Mouse (Mus musculus) mesoderm, embryonic 11.5 days (tissue): ENCODE data around the gene Scnm1.
"Not testable (repeated sequence)": the region's sequence is repeated elsewhere in the genome, so short reads cannot be mapped to it uniquely, and the experiment has no call there.

Source experiments
- DNase-seq: peaks from one replicate; pipeline ENCODE4 v3.0.0-alpha.2; 2012; ENCODE audit warnings: low read depth, low spot score

Scnm1 gene

DNA sequence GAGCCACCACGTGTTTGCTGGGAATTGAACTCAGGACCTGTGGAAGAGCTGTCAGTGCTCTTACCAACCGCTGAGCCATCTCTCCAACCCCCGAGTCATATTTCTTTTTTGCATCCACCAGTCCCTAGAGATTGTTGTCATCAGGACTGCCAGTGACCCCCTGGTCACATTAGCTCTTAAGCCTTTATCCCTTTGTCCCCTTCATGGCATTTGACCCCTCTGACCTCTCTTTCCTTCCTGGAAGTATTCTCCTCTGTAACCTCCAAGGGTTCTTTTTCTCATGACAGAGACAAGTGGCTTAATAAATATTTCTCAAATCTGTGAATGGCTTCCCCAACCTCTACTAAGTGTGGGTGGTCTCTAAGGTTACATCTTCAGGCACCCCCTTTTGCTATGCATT lies 14.1 kb upstream of the Scnm1 start:
- peak; percentile 57 for DNase-seq

DNA sequence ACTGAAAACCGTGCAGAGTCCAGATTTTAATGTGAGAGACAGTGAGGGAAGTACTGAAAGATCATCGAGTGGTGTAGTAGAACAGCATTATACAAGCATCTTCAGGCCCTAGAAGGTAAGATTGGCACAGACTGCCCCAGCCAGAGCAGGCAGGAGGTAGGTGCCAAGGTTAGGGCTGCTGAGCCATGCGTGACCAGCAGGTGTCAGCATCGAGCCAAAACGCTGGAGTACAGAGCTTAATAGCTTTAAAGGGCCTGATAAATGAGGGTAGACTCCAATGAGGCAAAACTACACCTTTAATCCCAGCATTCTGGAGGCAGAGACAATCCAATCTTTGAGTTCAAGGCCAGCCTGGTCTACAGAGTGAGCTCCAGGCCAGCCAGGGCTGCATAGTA lies 8.8 kb upstream of the Scnm1 start:
- DNase-seq = peak; percentile 77

DNA sequence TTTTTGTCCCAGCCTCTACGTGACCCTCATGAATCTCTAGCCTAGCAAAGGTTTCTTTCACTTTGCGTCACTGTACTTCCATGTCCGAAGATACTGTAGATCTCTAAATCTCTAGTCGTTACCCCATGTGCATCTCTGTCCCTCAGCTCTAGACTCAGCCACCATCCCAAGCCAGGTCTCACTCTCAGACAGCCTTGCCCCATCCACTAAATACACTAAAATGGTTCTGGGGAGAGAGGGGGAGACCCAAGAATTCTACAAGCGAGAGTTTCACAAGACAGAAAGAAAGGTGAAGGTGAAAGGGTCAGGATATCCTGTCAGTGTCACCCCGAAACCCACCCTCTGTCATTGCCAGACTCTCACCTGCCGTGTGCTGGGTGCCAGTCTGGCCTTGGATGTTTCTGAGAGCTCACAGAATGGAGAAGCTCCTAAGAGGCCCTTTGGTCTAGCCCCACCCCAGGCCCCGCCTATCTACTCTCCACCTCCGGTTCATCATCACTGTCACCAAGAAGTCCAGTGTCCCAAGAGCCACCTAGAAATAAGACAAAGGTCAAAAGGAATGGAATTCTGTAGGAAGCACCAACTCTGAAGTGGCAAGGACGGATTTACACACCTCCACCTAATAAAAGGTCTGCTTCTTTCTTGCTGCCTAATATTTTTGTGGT lies 8.3 kb upstream of the Scnm1 start, which contains the start of gene Tnfaip8l2:
TSS of gene Tnfaip8l2 (minus strand) at position 409 of the 665 bp plus-strand sequence.
- DNase-seq = no peak

DNA sequence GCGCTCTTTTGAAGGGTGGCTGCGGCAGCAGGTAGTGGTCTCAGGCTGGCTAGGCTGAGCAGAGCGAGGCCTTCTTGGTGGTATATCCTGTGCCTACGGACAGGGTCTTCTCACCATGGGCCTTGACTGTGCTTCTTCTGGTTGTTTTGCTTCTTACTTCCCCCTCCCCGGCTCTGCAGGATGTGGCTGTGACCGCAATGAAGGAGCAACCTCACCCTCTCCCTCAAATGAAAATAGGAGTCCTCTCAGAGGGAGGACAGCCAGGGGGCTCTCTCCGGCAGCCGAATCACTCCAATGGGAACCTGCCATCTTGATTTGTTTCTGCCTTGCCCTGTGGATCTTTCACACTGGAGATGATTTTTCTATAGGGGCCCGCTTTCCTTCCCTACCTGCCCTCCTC lies 7.7 kb upstream of the Scnm1 start:
- no peak for DNase-seq

DNA sequence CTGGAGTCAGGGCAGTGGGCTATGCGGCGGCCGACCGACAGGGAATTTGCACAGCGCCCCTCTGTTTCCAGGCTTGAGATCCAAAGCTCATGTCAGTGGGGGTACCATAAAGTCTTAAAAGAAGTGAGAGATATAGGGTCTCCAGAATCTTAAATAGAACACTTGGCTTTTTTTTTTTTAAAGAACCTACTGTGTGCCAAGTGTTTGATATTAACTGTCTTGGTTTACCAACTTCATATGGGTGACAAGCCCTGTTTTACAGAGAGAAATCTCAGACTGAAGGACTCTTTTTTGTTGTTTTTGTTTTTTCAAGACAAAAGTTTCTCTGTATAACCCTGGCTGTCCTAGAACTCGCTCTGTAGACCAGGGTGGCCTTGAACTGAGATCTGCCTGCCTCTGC lies 7.0 kb upstream of the Scnm1 start:
- no peak for DNase-seq

DNA sequence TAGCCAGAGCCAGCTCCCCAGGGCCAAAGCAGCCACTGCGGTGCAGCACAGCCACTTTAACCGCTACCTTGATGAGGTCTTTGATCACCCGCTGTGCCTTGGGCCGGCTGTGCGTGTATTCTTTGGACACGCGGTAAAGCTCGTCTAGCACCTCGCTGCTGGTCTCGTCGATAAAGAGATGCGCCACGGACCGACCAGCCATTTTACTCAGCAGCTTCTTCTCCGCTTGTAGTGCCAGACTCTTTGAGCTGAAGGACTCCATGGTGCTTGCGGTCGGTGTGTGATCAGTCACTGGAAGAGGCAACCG lies 6.4 kb upstream of the Scnm1 start:
- DNase-seq = no peak

DNA sequence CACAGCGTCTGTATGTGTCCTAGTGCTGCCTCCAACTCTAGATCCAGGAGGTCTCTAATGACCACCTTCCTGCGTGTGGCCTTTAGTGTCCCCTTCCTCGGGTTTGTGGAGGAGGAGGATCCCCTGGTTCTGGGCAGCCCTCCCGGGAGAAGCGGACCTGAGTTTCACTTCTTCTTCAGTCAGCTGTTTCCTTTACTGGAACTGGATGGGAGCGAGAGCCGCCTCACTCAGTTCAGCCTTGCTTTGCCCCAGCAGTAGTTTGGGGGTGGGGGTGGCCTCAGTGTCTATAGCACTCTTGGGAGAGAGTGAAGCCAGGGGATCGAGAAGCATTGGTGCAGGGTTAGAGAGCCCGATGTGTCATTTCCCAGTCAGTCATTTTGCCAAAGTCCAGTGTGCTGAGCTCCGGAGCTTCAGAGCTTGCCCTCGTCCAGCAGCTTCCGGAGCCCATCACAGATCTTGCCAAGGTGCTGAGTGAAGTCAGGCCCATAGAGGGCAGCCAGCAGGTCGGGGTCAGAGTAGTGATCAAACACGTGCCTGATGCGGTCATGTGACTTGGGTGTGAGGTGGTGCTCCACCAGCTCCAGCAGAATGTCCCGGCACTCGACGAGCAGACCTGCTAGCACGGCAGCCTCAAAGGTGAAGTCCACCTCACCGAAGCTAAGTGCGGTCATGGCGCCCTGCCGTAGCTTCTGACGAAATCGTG lies 5.9 kb upstream of the Scnm1 start:
- DNase-seq = no peak

DNA sequence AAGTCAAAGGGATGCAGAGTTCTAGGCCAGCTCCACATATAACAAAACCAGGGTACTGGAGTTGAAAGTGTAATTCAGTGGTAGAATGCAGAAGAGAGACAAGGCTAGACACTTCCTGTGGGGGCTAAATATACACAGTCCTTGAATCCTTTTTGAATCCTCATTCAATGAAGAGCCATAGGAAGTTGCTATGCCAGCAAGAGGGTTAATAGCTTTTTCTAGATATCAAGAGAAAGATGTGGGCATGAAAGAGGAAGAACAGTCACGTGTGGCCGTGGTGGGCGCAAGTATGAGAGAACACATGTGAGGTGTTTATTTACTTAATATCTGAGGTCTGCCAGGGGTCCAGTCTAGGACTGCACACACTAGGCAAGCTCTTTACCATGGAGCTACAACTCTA lies 2.5 kb upstream of the Scnm1 start:
- no peak for DNase-seq

DNA sequence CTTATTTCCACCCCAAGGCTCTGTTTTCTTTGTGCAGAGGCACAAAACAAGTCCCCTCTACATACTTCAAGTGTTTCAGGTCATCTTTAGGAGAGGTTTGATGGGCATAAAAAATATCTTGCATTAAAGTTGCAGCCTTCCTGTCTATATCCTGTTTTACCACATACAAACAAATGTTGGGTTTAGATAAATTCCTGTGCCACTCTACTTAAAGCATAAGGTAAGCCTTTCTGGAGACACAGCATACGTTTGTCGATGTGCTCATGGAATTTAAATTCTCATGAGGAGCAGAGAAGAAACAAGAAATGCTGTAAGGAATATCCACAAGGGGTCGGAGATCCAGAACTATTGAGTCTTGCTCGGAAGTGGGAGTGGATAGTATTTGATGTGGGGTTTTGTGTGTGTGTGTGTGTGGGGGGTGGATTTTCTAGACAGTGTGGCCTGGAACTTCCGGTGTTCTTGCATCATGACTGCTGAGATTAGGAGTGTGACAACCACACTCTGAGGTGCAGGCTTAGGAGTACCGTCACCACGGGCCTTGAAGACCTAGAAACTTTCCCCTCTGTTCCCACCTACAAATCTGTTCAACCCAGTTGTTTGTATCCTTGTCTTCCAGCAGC lies 1.7 kb upstream of the Scnm1 start:
- no peak for DNase-seq

DNA sequence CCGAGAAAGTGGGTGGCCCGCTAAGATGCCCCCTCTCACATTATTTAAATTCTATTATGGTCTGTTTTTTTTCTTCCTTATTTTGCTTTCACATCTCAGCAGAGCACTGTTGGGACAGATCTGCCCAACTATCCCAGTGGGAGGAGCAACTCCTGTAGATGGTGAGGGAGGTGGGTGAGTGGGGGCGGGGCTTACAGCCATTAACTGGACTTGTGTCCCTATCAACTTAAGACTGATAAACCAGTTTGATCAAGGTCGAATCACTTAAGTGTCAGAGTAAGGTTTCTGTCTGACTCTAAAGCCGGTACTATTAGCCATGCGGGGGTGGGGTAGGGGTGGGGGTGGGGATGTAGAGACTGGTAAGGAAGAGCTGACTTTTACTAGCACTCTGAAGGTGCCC lies 1.2 kb upstream of the Scnm1 start:
- DNase-seq = no peak

DNA sequence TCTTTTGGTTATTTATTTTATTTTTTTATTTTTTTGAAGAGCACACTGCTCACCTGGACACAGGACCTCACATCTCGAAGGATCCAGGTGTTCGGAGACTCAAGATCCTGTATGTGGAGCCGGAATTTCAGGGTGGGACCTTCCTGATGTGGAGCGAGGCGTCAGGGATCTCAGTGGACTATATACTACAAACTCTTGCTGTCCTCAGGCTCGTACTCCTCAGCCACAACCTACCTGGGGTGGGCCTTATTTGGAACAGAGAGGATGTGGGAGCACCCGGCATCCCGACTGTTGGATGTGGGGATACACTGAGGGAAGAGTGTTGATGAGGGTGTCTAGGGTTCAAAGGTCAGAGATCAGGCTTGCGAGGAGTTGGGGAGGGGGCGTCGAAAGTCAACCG lies 322 bp upstream of the Scnm1 start:
- not testable (repeated sequence) for DNase-seq

DNA sequence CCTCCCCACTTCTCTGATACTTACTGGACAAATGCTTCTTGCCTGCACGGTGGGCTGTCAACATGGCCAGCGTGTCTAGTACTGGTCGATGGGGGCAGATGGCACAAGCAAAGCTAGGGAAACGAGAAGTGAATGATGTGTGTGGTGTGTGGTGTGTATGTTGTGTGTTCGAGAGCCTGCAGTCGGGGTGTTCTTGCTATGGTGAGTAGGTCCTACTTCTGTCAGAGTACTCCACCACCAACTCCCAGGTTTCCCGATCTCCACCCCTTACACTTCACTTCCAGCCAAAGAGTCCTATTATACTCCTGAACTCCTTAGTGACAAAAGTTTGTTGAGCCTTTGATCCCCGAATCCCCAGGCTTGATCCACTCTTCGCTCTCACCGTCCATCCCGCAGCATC lies 635 bp downstream of the Scnm1 start:
- no peak for DNase-seq

DNA sequence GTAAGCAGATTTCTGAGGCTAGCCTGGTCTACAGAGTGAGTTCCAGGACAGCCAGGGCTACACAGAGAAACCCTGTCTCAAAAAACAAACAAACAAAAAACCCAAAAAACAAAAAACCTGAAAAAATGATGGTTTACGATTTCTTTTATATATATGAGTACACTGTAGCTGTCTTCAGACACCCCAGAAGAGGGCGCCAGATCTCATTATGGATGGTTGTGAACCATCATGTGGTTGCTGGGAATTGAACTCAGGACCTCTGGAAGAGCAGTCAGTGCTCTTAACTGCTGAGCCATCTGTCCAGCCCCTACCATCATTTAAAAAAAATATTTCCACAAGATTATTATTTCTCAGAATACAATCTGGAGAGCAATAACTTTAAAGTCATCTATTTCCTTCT lies 1.4 kb downstream of the Scnm1 start:
- not testable (repeated sequence) for DNase-seq

DNA sequence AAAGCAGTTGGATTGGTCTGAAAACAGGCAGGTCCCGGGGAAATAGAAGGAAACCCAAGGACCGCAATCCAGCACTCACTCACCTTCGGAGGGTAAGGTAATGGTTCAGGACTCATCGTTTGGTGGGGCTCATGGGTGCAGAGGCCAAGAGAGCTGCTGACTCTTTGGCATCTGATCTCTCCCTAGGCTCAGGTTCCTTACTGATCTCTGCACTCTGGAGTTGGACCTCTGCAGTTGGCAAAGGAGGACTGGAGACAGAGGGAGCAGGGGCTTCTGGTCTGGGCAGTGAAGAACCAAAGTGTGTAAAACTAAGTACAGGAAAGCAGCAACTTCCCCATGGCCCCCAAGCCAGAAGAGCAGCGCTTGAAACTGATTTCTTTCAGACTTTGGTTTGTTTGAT lies 3.7 kb downstream of the Scnm1 start:
- DNase-seq = no peak

DNA sequence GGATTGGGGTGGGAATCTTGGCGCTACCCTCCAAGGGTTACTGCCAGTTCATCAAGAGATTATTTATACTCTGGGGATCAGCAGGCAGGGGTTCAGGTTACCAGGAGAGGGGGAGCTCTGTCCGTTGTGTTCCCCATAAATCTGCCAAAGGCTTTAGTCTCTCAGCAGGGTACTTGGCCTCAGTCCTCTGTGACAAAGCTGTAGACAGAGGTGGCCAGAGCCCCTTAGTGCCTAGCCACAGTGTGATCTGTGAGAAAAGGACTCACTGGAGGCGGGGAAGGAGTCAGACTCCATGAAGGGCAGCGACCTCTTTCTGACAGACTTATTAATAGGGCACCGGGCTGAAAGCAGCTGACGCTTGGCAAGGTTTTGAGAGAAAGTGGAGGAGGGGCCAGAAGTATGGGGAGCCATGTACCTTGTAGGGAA lies 4.6 kb downstream of the Scnm1 start:
- DNase-seq = peak; percentile 62

DNA sequence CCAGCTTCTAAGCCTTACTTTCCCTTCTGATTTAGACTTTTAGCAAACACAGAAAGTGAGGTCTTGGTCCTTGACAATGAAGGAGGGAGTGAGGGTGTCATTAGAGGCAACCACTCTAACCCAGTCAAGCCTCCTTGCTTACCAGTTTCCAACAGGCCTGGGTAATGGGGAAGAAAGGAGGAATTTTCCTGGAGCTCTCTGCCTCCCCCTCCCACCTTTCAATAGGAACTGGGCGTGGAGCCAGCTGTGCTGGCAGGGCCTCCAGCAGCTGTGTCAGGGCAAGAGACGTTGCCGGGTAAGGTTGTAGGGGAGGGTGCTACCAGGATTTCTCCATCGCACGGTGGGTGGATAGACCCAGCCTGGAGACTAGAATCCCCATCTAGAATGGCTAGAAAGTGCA lies 8.8 kb downstream of the Scnm1 start:
- DNase-seq = no peak

DNA sequence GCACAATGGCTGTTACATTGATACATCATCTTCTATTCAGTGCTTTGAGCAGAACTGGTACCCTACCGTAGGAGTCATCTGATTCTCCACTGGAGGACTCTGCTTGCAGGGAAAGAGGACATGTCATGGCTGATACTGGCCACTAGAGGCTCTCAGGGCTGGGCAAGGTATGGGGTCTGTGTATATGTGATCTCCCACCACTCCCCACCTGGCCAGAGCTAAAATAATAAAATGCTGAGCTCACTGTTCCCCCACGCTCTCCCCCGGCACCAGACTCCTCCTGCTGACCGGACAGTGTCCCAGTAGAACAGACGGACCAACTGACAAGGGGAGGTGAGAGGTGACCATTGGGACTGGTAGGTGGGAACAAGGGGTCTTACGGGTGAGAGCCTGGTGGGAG lies 9.6 kb downstream of the Scnm1 start, which contains the start of gene Tmod4:
TSS of gene Tmod4 (plus strand) at position 231 of the 400 bp plus-strand sequence.
- DNase-seq = no peak

DNA sequence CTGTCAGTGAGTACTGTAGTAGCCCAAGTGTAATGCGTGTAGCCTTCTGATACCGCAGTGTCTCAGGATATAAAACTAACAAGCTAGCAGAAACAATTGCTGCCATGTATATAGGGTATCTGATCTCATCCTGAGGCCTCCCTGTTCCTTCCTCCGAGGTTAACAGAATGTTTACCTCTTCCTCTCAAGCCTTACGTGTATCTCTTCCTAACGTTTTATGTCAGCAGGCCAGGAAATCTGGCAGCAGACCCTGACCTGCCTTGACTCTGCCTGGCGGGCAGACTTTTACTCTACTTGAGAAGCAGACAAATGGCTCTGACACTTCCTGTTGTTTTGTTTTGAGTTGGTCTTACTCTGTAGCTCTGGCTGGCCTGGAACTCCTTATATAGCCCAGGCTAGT lies 12.2 kb downstream of the Scnm1 start:
- DNase-seq = no peak

DNA sequence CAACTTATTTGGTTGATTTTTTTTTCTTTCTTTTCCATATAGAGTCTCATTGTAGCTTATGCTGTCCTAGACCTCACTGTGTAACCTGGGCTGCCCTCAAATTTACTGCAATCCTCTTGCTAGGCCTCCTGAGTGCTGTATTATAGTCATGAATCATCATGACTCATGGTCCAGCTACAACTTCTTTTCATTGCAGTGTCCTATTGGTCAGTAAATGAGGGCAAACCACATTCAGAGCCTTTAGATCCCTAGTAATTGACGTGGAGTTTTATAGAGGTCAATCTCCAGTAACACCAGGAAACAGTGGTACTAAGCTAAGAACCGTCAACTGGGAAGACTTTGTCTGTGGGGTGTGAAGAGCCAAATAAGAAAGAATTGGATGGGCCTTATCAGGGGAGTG lies 16.1 kb downstream of the Scnm1 start:
- DNase-seq = no peak

DNA sequence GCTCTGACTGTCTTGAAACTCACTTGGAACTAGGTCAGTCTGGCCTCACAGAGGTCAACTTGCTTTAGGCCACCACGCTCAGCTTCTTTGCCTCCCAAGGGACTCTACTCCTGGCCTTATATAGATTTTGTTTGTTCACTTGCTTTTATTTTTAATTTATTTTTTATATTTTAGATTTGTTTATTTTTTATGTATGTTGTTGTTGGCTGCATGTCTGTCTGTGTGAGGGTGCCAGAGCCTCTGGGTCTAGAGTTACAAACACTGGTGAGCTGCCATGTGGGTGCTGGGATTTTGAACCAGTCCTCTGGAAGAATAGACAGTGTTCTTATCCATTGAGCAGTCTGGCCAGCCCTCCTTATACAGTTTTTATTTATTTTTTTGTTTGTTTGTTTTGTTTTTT lies 21.1 kb downstream of the Scnm1 start:
- DNase-seq = no peak

DNA sequence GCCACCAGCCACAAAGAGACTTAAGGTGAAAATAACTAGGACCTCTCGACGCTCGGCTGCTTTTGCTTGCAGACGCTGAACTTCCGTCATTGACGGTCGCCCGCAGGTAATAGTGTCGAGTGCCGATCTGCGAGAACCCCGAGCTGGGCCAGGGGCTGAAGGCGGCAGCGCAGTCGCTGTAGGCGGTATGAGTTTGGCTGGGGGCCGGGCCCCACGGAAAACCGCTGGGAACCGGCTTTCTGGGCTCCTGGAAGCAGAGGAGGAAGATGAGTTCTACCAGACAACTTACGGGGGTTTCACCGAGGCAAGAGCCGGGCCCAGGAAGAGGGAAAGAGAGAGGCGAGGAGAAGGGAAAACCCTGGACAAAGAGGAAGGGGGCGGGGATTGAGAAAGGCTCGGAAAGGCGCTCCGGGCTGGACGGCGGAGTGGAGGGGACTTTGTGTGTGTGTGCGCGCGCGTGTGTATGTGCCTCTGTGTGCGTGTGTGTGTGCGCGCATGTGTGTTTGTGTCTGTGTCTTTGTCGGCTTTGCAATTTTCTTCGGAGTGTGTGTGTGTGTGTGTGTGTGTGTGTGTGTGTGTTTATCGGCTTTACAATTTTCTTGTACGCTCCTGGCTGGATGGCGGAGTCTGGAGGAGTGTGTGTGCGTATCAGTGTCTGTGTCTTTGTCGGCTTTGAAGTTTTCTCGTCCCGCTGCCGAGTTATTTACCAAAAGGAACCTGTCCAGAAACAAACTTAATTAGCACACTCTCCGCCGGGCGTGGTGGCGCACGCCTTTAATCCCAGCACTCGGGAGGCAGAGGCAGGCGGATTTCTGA lies 22.7 kb downstream of the Scnm1 start, which contains the start of gene Vps72:
TSS of gene Vps72 (plus strand) at position 112 of the 816 bp plus-strand sequence.
- DNase-seq = peak; percentile 94

DNA sequence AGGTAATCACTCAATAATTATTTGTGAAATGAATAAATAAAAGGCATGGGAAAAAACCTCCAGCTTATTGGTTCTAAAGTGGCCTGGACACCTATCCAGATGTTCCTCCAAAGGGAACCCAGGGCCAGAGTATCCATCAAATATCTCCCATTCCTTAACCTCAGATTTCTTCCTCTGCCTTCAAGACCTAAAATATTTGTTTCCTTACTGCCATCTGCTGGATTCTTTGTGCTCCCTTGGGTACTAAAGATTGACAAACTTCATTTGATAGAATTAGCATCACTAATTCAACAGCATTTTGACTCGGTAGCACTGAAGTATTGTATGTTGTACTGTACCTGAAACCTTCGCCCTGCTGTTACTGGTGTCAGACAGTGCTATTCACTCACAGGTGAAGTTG lies 25.9 kb downstream of the Scnm1 start:
- DNase-seq = no peak
